Mouse (Mus musculus) C2C12 (cell line): ENCODE measurements around the gene Fem1a. TPM values are rescaled to one million over a fixed set of nuclear protein-coding genes. Genes with fewer than 3 reads are reported as not detected.
"Not testable (repeated sequence)": the region's sequence is repeated elsewhere in the genome, so short reads cannot be mapped to it uniquely, and the experiment has no call there.

ENCODE experiments used
- H3K27me3 ChIP-seq: one replicate; pipeline ENCODE4 v1.6.1; 2011; ENCODE audit not compliant: control insufficient read depth, insufficient read depth, insufficient read length
- H3K36me3 ChIP-seq: one replicate; pipeline ENCODE4 v1.6.1; 2011; ENCODE audit not compliant: control insufficient read depth, insufficient read depth
- H3K4me3 ChIP-seq: one replicate; pipeline ENCODE4 v1.5.1; 2011; ENCODE audit warnings: mild to moderate bottlenecking, control low read depth; ENCODE audit not compliant: poor library complexity, insufficient read depth, severe bottlenecking
- H3K79me2 ChIP-seq: one replicate; pipeline ENCODE4 v1.6.1; 2011; ENCODE audit not compliant: control insufficient read depth, insufficient read depth
- H3K79me3 ChIP-seq: one replicate; pipeline ENCODE4 v1.6.1; 2011; ENCODE audit warnings: low read depth, control low read depth
- H3ac ChIP-seq: one replicate; pipeline ENCODE3; 2011; ENCODE audit warnings: low read depth; ENCODE audit not compliant: control insufficient read depth, insufficient read length
- CEBPB ChIP-seq: IDR thresholded peaks from one replicate; pipeline ENCODE4 v1.6.1; 2011; ENCODE audit warnings: low read depth, mild to moderate bottlenecking, control low read depth, moderate library complexity
- CTCF ChIP-seq: IDR thresholded peaks from one replicate; pipeline ENCODE4 v1.5.1; 2011; ENCODE audit not compliant: control insufficient read depth, insufficient read depth, insufficient read length
- FOSL1 ChIP-seq: IDR thresholded peaks from one replicate; pipeline ENCODE4 v1.8.0; 2011; ENCODE audit warnings: mild to moderate bottlenecking, low read length; ENCODE audit not compliant: poor library complexity, insufficient read depth, severe bottlenecking
- MAX ChIP-seq: IDR thresholded peaks from one replicate; pipeline ENCODE4 v1.6.1; 2011; ENCODE audit warnings: mild to moderate bottlenecking, control low read depth
- MYOD1 ChIP-seq: IDR thresholded peaks from one replicate; pipeline ENCODE4 v1.6.1; 2011; ENCODE audit warnings: low read depth; ENCODE audit not compliant: control insufficient read depth, insufficient read length
- MYOG ChIP-seq: IDR thresholded peaks from one replicate; pipeline ENCODE4 v1.6.1; 2011; ENCODE audit not compliant: control insufficient read depth, insufficient read length; ENCODE audit errors: extremely low read depth
- USF1 ChIP-seq: IDR thresholded peaks from one replicate; pipeline ENCODE4 v1.6.1; 2011; ENCODE audit warnings: low read depth, mild to moderate bottlenecking, control low read depth, moderate library complexity
- polyA plus RNA-seq: library from polyadenylated mRNA; unstranded; fragments of >200 nt; fragmentation: generic; extraction: Trizol; gene quantifications from one replicate; pipeline ENCODE4 v1.2.1, GENCODE M21; 2012; ENCODE audit warnings: missing spikeins

The Fem1a gene
- polyA plus RNA-seq, 1 experiment: 18.1 TPM

DNA sequence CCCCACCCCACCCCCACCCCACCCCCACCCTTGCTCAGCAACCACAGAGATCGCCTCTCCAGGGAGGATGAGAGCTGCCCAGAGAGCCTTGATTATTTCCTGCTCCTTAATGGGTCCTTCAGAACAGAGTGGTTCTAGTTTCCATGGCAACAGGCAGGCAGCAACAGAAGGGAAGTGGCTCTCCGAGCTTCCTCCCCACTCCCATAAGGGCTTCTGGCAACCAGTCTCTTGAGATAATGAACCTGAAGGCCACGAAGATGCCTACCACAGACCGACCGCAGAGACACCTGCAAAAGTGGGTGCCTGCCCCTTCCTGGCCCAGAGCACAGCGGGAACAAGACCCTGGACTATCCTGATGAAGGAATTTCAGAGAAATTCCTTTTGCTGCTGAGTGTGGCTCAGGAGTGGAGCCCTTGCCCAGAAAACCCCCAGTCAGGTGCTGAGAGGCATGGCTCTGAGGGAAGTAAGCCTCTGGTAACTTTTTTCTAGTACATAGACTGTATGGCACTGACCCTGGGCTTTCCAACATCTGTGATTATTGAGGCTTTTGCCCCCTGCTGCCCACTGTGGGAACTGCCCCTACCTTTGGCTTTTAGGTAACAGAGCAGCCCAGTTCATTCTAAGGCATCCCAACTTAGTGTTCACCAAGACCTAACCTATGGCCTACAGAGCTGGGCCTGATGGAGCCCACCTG is 5.3 kb upstream of the Fem1a start:
- TF ChIP-seq CTCF: peak; percentile 20
- no peak for TF ChIP-seq MAX
- Histone ChIP-seq H3K36me3 (no peaks in the 10 kb centered on the region), H3K79me3 (no peaks in the 10 kb centered on the region), H3ac (no peak overlapping the region), H3K4me3 (no peak overlapping the region), H3K79me2 (no peaks in the 10 kb centered on the region), H3K27me3 (peaks cover 24% of the 10 kb centered on the region)

- H3K79me2 ChIP-seq: peaks cover 31% of the 10 kb centered on the region
- TF ChIP-seq CEBPB (no peak), FOSL1 (no peak), MYOD1 (no peak), USF1 (no peak), MAX (no peak), MYOG (no peak), CTCF (no peak)
- no peak overlapping the region for H3ac ChIP-seq
- peaks cover 24% of the 10 kb centered on the region for H3K79me3 ChIP-seq
- no peak overlapping the region for H3K4me3 ChIP-seq
- peaks cover 15% of the 10 kb centered on the region for H3K36me3 ChIP-seq
- no peaks in the 10 kb centered on the region for H3K27me3 ChIP-seq
Observed at GRCm38 (mm10) chr17:56254695-56255094, 1.9 kb upstream of the Fem1a start.

DNA sequence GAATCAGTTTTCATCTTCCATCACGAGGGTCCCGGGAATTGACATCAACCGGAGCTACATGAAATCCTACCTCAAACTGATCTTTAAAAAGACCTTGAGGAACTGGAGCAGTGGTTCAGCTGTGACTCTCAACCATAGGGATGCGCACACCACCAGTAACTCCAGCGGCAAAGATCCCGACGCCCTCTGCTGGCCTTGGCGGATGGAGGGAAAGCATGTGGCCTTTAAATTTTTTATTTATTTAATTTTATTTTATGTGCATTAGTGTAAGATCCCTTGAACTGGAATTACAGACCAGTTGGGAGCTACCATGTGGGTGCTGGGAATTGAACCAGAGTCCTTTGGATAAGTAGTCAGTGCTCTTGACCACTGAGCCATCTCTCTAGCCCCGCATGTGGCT is 1.2 kb upstream of the Fem1a start:
- H3K27me3 ChIP-seq: no peaks in the 10 kb centered on the region
- TF ChIP-seq MYOG (no peak), FOSL1 (no peak)
- H3K79me2 ChIP-seq: peaks cover 38% of the 10 kb centered on the region
- H3K36me3 ChIP-seq: peaks cover 22% of the 10 kb centered on the region
- peaks cover 30% of the 10 kb centered on the region for H3K79me3 ChIP-seq
- H3ac ChIP-seq: no peak overlapping the region
- no peak overlapping the region for H3K4me3 ChIP-seq

GRCm38 (mm10) chr17:56255863-56256238 is 759 bp upstream of the Fem1a start:
- H3K27me3 ChIP-seq: no peaks in the 10 kb centered on the region
- H3K4me3 ChIP-seq: peak overlapping the region; percentile 57
- peaks cover 33% of the 10 kb centered on the region for H3K79me3 ChIP-seq
- H3ac ChIP-seq: peak overlapping the region; percentile 70
- TF ChIP-seq MYOD1 (no peak), USF1 (no peak), MYOG (no peak), FOSL1 (no peak), CEBPB (no peak), CTCF (peak; percentile 93), MAX (peak; percentile 85)
- H3K79me2 ChIP-seq: peaks cover 42% of the 10 kb centered on the region
- H3K36me3 ChIP-seq: peaks cover 26% of the 10 kb centered on the region

GRCm38 (mm10) chr17:56257181-56257894 is 728 bp downstream of the Fem1a start:
- no peak for TF ChIP-seq CEBPB
- TF ChIP-seq MYOD1: no peak
- no peak for TF ChIP-seq MYOG
- no peak for TF ChIP-seq FOSL1
- TF ChIP-seq MAX: no peak
- no peak for TF ChIP-seq USF1
- no peak for TF ChIP-seq CTCF
- Histone ChIP-seq H3K79me2 (peaks cover 57% of the 10 kb centered on the region), H3K4me3 (peak overlapping the region; percentile 57), H3K36me3 (peaks cover 39% of the 10 kb centered on the region), H3ac (peak overlapping the region; percentile 69), H3K79me3 (peaks cover 39% of the 10 kb centered on the region), H3K27me3 (no peaks in the 10 kb centered on the region)

GRCm38 (mm10) chr17:56258269-56258668 is 1.7 kb downstream of the Fem1a start:
- H3K36me3 ChIP-seq: peaks cover 48% of the 10 kb centered on the region
- H3K27me3 ChIP-seq, H3K4me3 ChIP-seq, H3ac ChIP-seq: not testable (repeated sequence)
- H3K79me3 ChIP-seq: peaks cover 39% of the 10 kb centered on the region
- H3K79me2 ChIP-seq: peaks cover 65% of the 10 kb centered on the region

DNA sequence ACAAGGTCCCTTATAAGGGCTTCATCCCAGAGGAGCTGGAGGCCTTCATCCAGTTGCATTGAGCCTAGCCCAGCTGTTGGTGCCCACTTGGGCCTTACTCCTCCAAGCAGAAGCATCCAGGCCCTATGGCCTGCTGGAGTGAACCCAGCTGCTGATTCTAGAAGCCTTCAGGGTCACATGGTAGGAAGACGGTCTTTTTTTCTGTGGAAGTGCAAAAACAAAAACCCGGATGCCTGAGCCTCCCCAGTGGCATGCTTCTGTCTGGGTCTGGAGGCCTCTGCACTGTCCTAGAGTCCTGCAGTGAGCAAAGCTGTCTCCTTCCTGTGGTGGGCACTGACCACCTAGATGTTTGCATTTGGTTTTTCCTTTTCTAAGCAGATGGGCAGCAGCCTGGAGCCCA is 2.2 kb downstream of the Fem1a start:
- not testable (repeated sequence) for H3ac ChIP-seq, H3K27me3 ChIP-seq, H3K4me3 ChIP-seq
- peaks cover 49% of the 10 kb centered on the region for H3K36me3 ChIP-seq
- peaks cover 39% of the 10 kb centered on the region for H3K79me3 ChIP-seq
- peaks cover 68% of the 10 kb centered on the region for H3K79me2 ChIP-seq
